Mouse (Mus musculus): ENCODE measurements around the gene Uba52. TPM values are rescaled to one million over a fixed set of nuclear protein-coding genes. Genes with fewer than 3 reads are reported as not detected.

Gene Uba52
- polyA plus RNA-seq, 1 experiment from 2014 or later: 768 TPM

- Histone ChIP-seq H3K4me1 (replicated peaks) (peaks cover 44% of the 10 kb centered on the region), H3K27ac (no peak overlapping the region), H3K27me3 (no peaks in the 10 kb centered on the region), H3K9ac (no peak overlapping the region), H3K9me3 (replicated peaks) (no peaks in the 10 kb centered on the region), H3K36me3 (no peaks in the 10 kb centered on the region), H3K4me2 (no peak overlapping the region), H3K4me3 (no peak overlapping the region)
- WGBS: 56% methylated on average over 6 of the region's 6 CpGs
- ATAC-seq (replicated peaks; ENCODE audit: insufficient number of reproducible peaks, insufficient read depth, low FRiP score, low read depth): no peak
These were observed 33.6 kb upstream of the Uba52 start for GRCm38 (mm10) chr8:70544200-70544687.

GRCm38 (mm10) chr8:70541081-70541480 is 30.5 kb upstream of the Uba52 start:
- Histone ChIP-seq H3K27me3 (no peaks in the 10 kb centered on the region), H3K36me3 (peaks cover 10% of the 10 kb centered on the region), H3K9ac (peak overlapping the region; percentile 91; the same call in 1 of the 2 replicates), H3K27ac (peak overlapping the region; percentile 43; the same call in 1 of the 2 replicates), H3K4me3 (peak overlapping the region; percentile 89), H3K9me3 (replicated peaks) (no peaks in the 10 kb centered on the region), H3K4me1 (replicated peaks) (peaks cover 40% of the 10 kb centered on the region), H3K4me2 (peak overlapping the region; percentile 93)
- 50% methylated on average over 5 of the region's 5 CpGs for WGBS
- ATAC-seq (replicated peaks; ENCODE audit: insufficient number of reproducible peaks, insufficient read depth, low FRiP score, low read depth): no peak

GRCm38 (mm10) chr8:70540507-70541071 is 30.0 kb upstream of the Uba52 start:
- Histone ChIP-seq H3K4me1 (replicated peaks) (peaks cover 40% of the 10 kb centered on the region), H3K4me2 (peak overlapping the region; percentile 93), H3K9ac (peak overlapping the region; percentile 91), H3K4me3 (peak overlapping the region; percentile 89), H3K27ac (peak overlapping the region; percentile 96), H3K27me3 (no peaks in the 10 kb centered on the region), H3K36me3 (peaks cover 15% of the 10 kb centered on the region), H3K9me3 (replicated peaks) (no peaks in the 10 kb centered on the region)
- ATAC-seq (replicated peaks; ENCODE audit: insufficient number of reproducible peaks, insufficient read depth, low FRiP score, low read depth): no peak
- 28% methylated on average over 7 of the region's 7 CpGs for WGBS

- Histone ChIP-seq H3K36me3 (peaks cover 16% of the 10 kb centered on the region), H3K4me2 (peak overlapping the region; percentile 93), H3K9me3 (replicated peaks) (no peaks in the 10 kb centered on the region), H3K27ac (peak overlapping the region; percentile 96), H3K9ac (peak overlapping the region; percentile 91), H3K27me3 (no peaks in the 10 kb centered on the region), H3K4me1 (replicated peaks) (peaks cover 40% of the 10 kb centered on the region), H3K4me3 (peak overlapping the region; percentile 89)
- 7% methylated on average over 4 of the region's 4 CpGs for WGBS
- no peak for ATAC-seq (replicated peaks; ENCODE audit: insufficient number of reproducible peaks, insufficient read depth, low FRiP score, low read depth)
These were observed 29.5 kb upstream of the Uba52 start for GRCm38 (mm10) chr8:70540013-70540506.

GRCm38 (mm10) chr8:70539077-70539813 is 28.6 kb upstream of the Uba52 start, which contains the start of gene Ell:
TSS of gene Ell (plus strand) at chr8:70539457.
- Histone ChIP-seq H3K4me2 (peak within 1 kb of the TSS; percentile 93), H3K36me3 (peaks cover 21% of the 10 kb centered on the region), H3K27me3 (no peaks in the 10 kb centered on the region), H3K27ac (peak within 1 kb of the TSS; percentile 96), H3K4me1 (replicated peaks) (peaks cover 38% of the 10 kb centered on the region), H3K9me3 (replicated peaks) (no peaks in the 10 kb centered on the region), H3K4me3 (peak within 1 kb of the TSS; percentile 89), H3K9ac (peak within 1 kb of the TSS; percentile 91)
- ATAC-seq (replicated peaks; ENCODE audit: insufficient number of reproducible peaks, insufficient read depth, low FRiP score, low read depth): peak; percentile 89
- under 1% methylated on average over 58 of the region's 58 CpGs for WGBS

- peak overlapping the region; percentile 89 for H3K4me3 ChIP-seq
- peak overlapping the region; percentile 93 for H3K4me2 ChIP-seq
- peaks cover 34% of the 10 kb centered on the region for H3K4me1 ChIP-seq (replicated peaks)
- peak; percentile 78 for ATAC-seq (replicated peaks; ENCODE audit: insufficient number of reproducible peaks, insufficient read depth, low FRiP score, low read depth)
- peak overlapping the region; percentile 91 for H3K9ac ChIP-seq
- H3K27ac ChIP-seq: peak overlapping the region; percentile 96
- H3K27me3 ChIP-seq: no peaks in the 10 kb centered on the region
- no peaks in the 10 kb centered on the region for H3K9me3 ChIP-seq (replicated peaks)
- peaks cover 26% of the 10 kb centered on the region for H3K36me3 ChIP-seq
- WGBS: under 1% methylated on average over 32 of the region's 32 CpGs
These were observed 28.1 kb upstream of the Uba52 start for GRCm38 (mm10) chr8:70538633-70539076.

- Histone ChIP-seq H3K27ac (peak overlapping the region; percentile 96), H3K36me3 (peaks cover 32% of the 10 kb centered on the region), H3K4me1 (replicated peaks) (peaks cover 34% of the 10 kb centered on the region), H3K4me3 (peak overlapping the region; percentile 89), H3K4me2 (peak overlapping the region; percentile 93), H3K9ac (peak overlapping the region; percentile 58), H3K27me3 (no peaks in the 10 kb centered on the region), H3K9me3 (replicated peaks) (no peaks in the 10 kb centered on the region)
- ATAC-seq (replicated peaks; ENCODE audit: insufficient number of reproducible peaks, insufficient read depth, low FRiP score, low read depth): no peak
- WGBS: 14% methylated on average over 24 of the region's 24 CpGs
These were observed 27.5 kb upstream of the Uba52 start for GRCm38 (mm10) chr8:70538024-70538579.

GRCm38 (mm10) chr8:70535701-70536100 is 25.1 kb upstream of the Uba52 start:
- no peaks in the 10 kb centered on the region for H3K9me3 ChIP-seq (replicated peaks)
- H3K27me3 ChIP-seq: no peaks in the 10 kb centered on the region
- no peak overlapping the region for H3K4me3 ChIP-seq
- H3K36me3 ChIP-seq: peaks cover 55% of the 10 kb centered on the region
- H3K4me1 ChIP-seq (replicated peaks): peaks cover 14% of the 10 kb centered on the region
- ATAC-seq (replicated peaks; ENCODE audit: insufficient number of reproducible peaks, insufficient read depth, low FRiP score, low read depth): no peak
- H3K27ac ChIP-seq: no peak overlapping the region
- no peak overlapping the region for H3K9ac ChIP-seq
- WGBS: 72% methylated on average over 2 of the region's 2 CpGs
- no peak overlapping the region for H3K4me2 ChIP-seq

- H3K4me2 ChIP-seq: no peak overlapping the region
- no peaks in the 10 kb centered on the region for H3K27me3 ChIP-seq
- no peak overlapping the region for H3K27ac ChIP-seq
- no peaks in the 10 kb centered on the region for H3K9me3 ChIP-seq (replicated peaks)
- H3K36me3 ChIP-seq: peaks cover 60% of the 10 kb centered on the region
- H3K4me3 ChIP-seq: no peak overlapping the region
- no peak overlapping the region for H3K9ac ChIP-seq
- peaks cover 10% of the 10 kb centered on the region for H3K4me1 ChIP-seq (replicated peaks)
- WGBS: 70% methylated on average over 3 of the region's 3 CpGs
- no peak for ATAC-seq (replicated peaks; ENCODE audit: insufficient number of reproducible peaks, insufficient read depth, low FRiP score, low read depth)
These were observed 24.6 kb upstream of the Uba52 start for GRCm38 (mm10) chr8:70535221-70535620.

- H3K4me1 ChIP-seq (replicated peaks): peaks cover 9% of the 10 kb centered on the region
- no peaks in the 10 kb centered on the region for H3K27me3 ChIP-seq
- H3K9me3 ChIP-seq (replicated peaks): no peaks in the 10 kb centered on the region
- 92% methylated on average over 12 of the region's 12 CpGs for WGBS
- no peak overlapping the region for H3K4me3 ChIP-seq
- no peak overlapping the region for H3K9ac ChIP-seq
- H3K36me3 ChIP-seq: peaks cover 66% of the 10 kb centered on the region
- H3K4me2 ChIP-seq: no peak overlapping the region
- ATAC-seq (replicated peaks; ENCODE audit: insufficient number of reproducible peaks, insufficient read depth, low FRiP score, low read depth): no peak
- H3K27ac ChIP-seq: no peak overlapping the region
These were observed 23.7 kb upstream of the Uba52 start for GRCm38 (mm10) chr8:70534281-70534680.

GRCm38 (mm10) chr8:70530314-70530713 is 19.7 kb upstream of the Uba52 start:
- no peak overlapping the region for H3K4me2 ChIP-seq
- H3K4me3 ChIP-seq: no peak overlapping the region
- H3K4me1 ChIP-seq (replicated peaks): peaks cover 16% of the 10 kb centered on the region
- H3K36me3 ChIP-seq: peaks cover 50% of the 10 kb centered on the region
- no peaks in the 10 kb centered on the region for H3K9me3 ChIP-seq (replicated peaks)
- no peak overlapping the region for H3K27ac ChIP-seq
- no peaks in the 10 kb centered on the region for H3K27me3 ChIP-seq
- no peak overlapping the region for H3K9ac ChIP-seq
- no peak for ATAC-seq (replicated peaks; ENCODE audit: insufficient number of reproducible peaks, insufficient read depth, low FRiP score, low read depth)
- 90% methylated on average over 2 of the region's 2 CpGs for WGBS

Data from heart, embryonic 15.5 days (tissue).